Mouse (Mus musculus): ENCODE results near the gene Scai.

- TF ChIP-seq CTCF (IDR thresholded peaks at IDR 0.05; ENCODE audit: low read depth, low read length) (no peak), POLR2A (IDR thresholded peaks at IDR 0.05; ENCODE audit: extremely low read depth, insufficient read depth, low read length) (no peak)
Observed at GRCm38 (mm10) chr2:39040215-39040614, 150.3 kb downstream of the Scai start.
